Mouse (Mus musculus): ENCODE measurements around the gene Ak3.

DNA sequence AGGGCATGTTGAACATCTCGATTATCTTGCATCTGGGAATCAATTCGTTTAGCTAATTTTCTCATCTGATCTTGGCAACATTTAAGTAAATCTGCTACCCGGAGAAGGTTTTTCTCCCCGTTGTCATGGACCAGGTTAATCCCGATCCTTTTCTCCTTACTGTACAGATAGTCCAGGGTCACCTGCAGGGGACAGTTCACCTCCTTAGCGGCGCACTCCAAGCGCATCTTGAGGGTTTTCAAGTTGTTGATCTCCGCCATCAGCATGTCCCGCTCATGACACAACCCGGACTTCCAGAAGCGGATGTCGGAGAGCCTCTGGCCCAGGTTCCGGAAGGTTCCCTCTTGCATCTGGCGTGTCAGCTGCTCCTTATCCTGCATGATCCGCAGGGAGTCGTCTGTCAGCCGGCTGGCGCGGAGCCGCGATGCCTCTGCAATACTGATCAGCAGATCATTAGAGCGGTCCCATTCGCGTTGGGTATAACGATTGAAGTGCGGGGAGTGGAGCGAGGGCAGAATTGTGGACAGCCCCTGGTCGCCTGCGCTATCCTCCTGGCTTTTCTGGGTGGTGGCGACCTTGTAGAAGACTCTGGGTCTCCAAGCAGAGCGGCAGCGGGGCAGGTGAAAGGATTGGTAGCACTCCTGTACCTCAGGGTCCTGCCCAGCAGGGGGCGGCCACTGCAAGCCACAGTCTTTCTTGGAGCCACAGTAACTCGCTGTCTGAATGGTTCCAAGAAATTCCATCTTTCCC lies 72.7 kb downstream of the Ak3 start:
- TF ChIP-seq CTCF (conservative IDR thresholded peaks at IDR 0.05; ENCODE audit: insufficient read depth, insufficient read length, low read depth, low read length) (peak; percentile 86), POLR2A (IDR thresholded peaks at IDR 0.05; ENCODE audit: low read depth, low read length) (no peak)

Data from kidney, adult 2 months (tissue).